Mouse (Mus musculus) heart, postnatal 14 days (tissue): ENCODE measurements around the gene Chsy1. TPM values are rescaled to one million over a fixed set of nuclear protein-coding genes. Genes with fewer than 3 reads are reported as not detected.

Experiments used
- DNase-seq, 2 experiments: peaks; one replicate each; pipeline ENCODE4 v3.0.0; 2021 to 2022
- intact Hi-C: fragments of 180-260 bp; cut with DNase I; formaldehyde crosslinking; loops from one replicate; pipeline ENCODE4 v1.15.1; 2025
- total RNA-seq, 2 experiments: library from RNA; stranded (reverse); gene quantifications; 2 replicates each; pipeline ENCODE4 v1.2.3; 2021

Gene Chsy1
- total RNA-seq, 2 experiments from 2014 or later, result 20.2 to 21.5 TPM

GRCm38 (mm10) chr7:66196609-66197445 is 87.5 kb downstream of the Chsy1 start:
- intact Hi-C loops, result loop anchor here (5.0 kb wide), 2 partner anchors 40 to 90 kb away; partner anchors contain the start of gene Chsy1
- DNase-seq, result peak; percentile 64 to 66

GRCm38 (mm10) chr7:66198416-66198815 is 89.1 kb downstream of the Chsy1 start:
- intact Hi-C loops, result loop anchor here (5.0 kb wide), 2 partner anchors 41 to 91 kb away; partner anchors contain the start of gene Chsy1
- no peak for DNase-seq

- peak; percentile 45 to 49 for DNase-seq
- intact Hi-C loops, result loop anchor here (5.0 kb wide), 2 partner anchors 42 to 92 kb away; partner anchors contain the start of gene Chsy1
These were observed 90.1 kb downstream of the Chsy1 start for GRCm38 (mm10) chr7:66199391-66199831.

GRCm38 (mm10) chr7:66200383-66200782 is 91.1 kb downstream of the Chsy1 start:
- no peak for DNase-seq
- intact Hi-C loops, result loop anchor here (5.0 kb wide), 1 partner anchor 47 kb away; no protein-coding TSS in a partner anchor

- DNase-seq, result no peak
- intact Hi-C loops, result loop anchor here (5.0 kb wide), 1 partner anchor 46 kb away; no protein-coding TSS in a partner anchor
These were observed 91.6 kb downstream of the Chsy1 start for GRCm38 (mm10) chr7:66200791-66201450.

GRCm38 (mm10) chr7:66201657-66202056 is 92.3 kb downstream of the Chsy1 start:
- no peak for DNase-seq
- intact Hi-C loops, result loop anchor here (5.0 kb wide), 1 partner anchor 46 kb away; no protein-coding TSS in a partner anchor

- intact Hi-C loops, result no loop called here
- DNase-seq, result no peak
These were observed 100.6 kb downstream of the Chsy1 start for GRCm38 (mm10) chr7:66209920-66210319.

- no peak for DNase-seq
- intact Hi-C loops, result no loop called here
These were observed 103.6 kb downstream of the Chsy1 start for GRCm38 (mm10) chr7:66212887-66213286.

GRCm38 (mm10) chr7:66214477-66214876 is 105.2 kb downstream of the Chsy1 start:
- intact Hi-C loops, result no loop called here
- DNase-seq, result no peak

- intact Hi-C loops, result no loop called here
- no peak for DNase-seq
These were observed 106.6 kb downstream of the Chsy1 start for GRCm38 (mm10) chr7:66215911-66216310.

- no peak for DNase-seq
- intact Hi-C loops, result no loop called here
These were observed 107.7 kb downstream of the Chsy1 start for GRCm38 (mm10) chr7:66217011-66217410.

GRCm38 (mm10) chr7:66217531-66218094 is 108.3 kb downstream of the Chsy1 start:
- intact Hi-C loops, result no loop called here

GRCm38 (mm10) chr7:66218193-66219014 is 109.1 kb downstream of the Chsy1 start:
- intact Hi-C loops, result no loop called here
- peak; percentile 57 to 76 for DNase-seq

More at GRCm38 (mm10) chr7:66217531-66218094, 108.3 kb downstream of the Chsy1 start:
- DNase-seq, result peak in 1 of 2 experiments; percentile 38

GRCm38 (mm10) chr7:66219028-66219793 is 109.9 kb downstream of the Chsy1 start:
- intact Hi-C loops, result no loop called here
- DNase-seq, result no peak

- no peak for DNase-seq
- intact Hi-C loops, result no loop called here
These were observed 110.5 kb downstream of the Chsy1 start for GRCm38 (mm10) chr7:66219794-66220227.

- intact Hi-C loops, result no loop called here
- no peak for DNase-seq
These were observed 113.3 kb downstream of the Chsy1 start for GRCm38 (mm10) chr7:66222621-66223091.
